ENCODE assay signal across 8 mouse cellular contexts in genomic region chr6:100563552-100564341, GRCm38 (mm10).
DNase-seq lines count a peak whose midpoint lies in the region; ATAC-seq lines count a peak whose summit lies in the region.

No protein-coding gene starts in this region.

- peak; percentile 86 for ATAC-seq in granulocyte monocyte progenitor cell, adult 5-6 weeks (replicated peaks; ENCODE audit: poor library complexity, severe bottlenecking)
- peak; percentile 93 for ATAC-seq in intestine, embryonic 15.5 days

- WGBS in intestine, embryonic 15.5 days: 6% methylated on average over 38 of the region's 38 CpGs
- 13% methylated on average over 38 of the region's 38 CpGs for WGBS in macrophage (ENCODE audit: missing documents)

- H3K36me3 ChIP-seq in intestine, embryonic 15.5 days: no peaks in the 10 kb centered on the region
- H3K36me3 ChIP-seq in macrophage (ENCODE audit: inconsistent target): no peaks in the 10 kb centered on the region

- peak overlapping the region; percentile 99 for H3K4me2 ChIP-seq in intestine, embryonic 15.5 days (replicated peaks)

- H3K4me1 ChIP-seq in intestine, embryonic 15.5 days (replicated peaks): peaks cover 14% of the 10 kb centered on the region

- no peaks in the 10 kb centered on the region for H3K79me2 ChIP-seq in macrophage (ENCODE audit: inconsistent target)

- H3K9me3 ChIP-seq in intestine, embryonic 15.5 days: no peaks in the 10 kb centered on the region

- DNase-seq in adrenal gland, adult 2 months: peak; percentile 84
- DNase-seq in embryo, embryonic 10.5 days (ENCODE audit: low spot score): peak; percentile 90
- DNase-seq in left cerebral cortex, adult 9 months (ENCODE audit: low spot score in 2 of 2): peak; percentile 67 to 83
- DNase-seq in right cerebral cortex, adult 2 months (ENCODE audit: low spot score in 2 of 2): peak; percentile 83 to 86
- peak; percentile 64 to 68 for DNase-seq in urinary bladder, postnatal 4 days (ENCODE audit: low spot score in 2 of 2)

- H3K27me3 ChIP-seq in intestine, embryonic 15.5 days (replicated peaks): peaks cover 11% of the 10 kb centered on the region; the same call in 1 of the 2 replicates

- peak overlapping the region; percentile 46 for H3K4me3 ChIP-seq in intestine, embryonic 15.5 days (replicated peaks)
- peak overlapping the region; percentile 8; the same call in 1 of the 2 replicates for H3K4me3 ChIP-seq in macrophage (ENCODE audit: inconsistent target)

- H3K9ac ChIP-seq in intestine, embryonic 15.5 days: peak overlapping the region; percentile 52

- H3K27ac ChIP-seq in intestine, embryonic 15.5 days: peak overlapping the region; percentile 41; the same call in 1 of the 2 replicates
- H3K27ac ChIP-seq in macrophage: no peak overlapping the region
